Mouse (Mus musculus): ENCODE results near the gene Npas3. TPM values are rescaled to one million over a fixed set of nuclear protein-coding genes. Genes with fewer than 3 reads are reported as not detected.

Npas3 gene
- polyA plus RNA-seq, 1 experiment from 2014 or later = 25.9 TPM

GRCm38 (mm10) chr12:53849263-53849662, 600.8 kb downstream of the Npas3 start:
- Histone ChIP-seq H3K9me3 (ENCODE audit: control insufficient read depth, low read length) (no peaks in the 10 kb centered on the region), H3K4me2 (replicated peaks) (no peak overlapping the region), H3K4me3 (replicated peaks; ENCODE audit: low read length) (no peak overlapping the region), H3K4me1 (replicated peaks; ENCODE audit: control insufficient read depth, insufficient read depth, low read length) (no peaks in the 10 kb centered on the region), H3K27me3 (ENCODE audit: control insufficient read depth, insufficient read depth, low read length) (no peaks in the 10 kb centered on the region), H3K36me3 (replicated peaks; ENCODE audit: control insufficient read depth, insufficient read depth) (no peaks in the 10 kb centered on the region), H3K9ac (no peak overlapping the region), H3K27ac (no peak overlapping the region)
- DNase-seq (ENCODE audit: low spot score) = no peak
- 86% methylated on average over 2 of the region's 2 CpGs for WGBS
- no peak for ATAC-seq (ENCODE audit: low FRiP score)

GRCm38 (mm10) chr12:53852432-53852831, 604.0 kb downstream of the Npas3 start:
- no peak overlapping the region for H3K27ac ChIP-seq
- H3K27me3 ChIP-seq (ENCODE audit: control insufficient read depth, insufficient read depth, low read length) = no peaks in the 10 kb centered on the region
- DNase-seq (ENCODE audit: low spot score) (no peak), ATAC-seq (ENCODE audit: low FRiP score) (no peak)
- WGBS = 85% methylated on average over 2 of the region's 2 CpGs
- H3K9ac ChIP-seq = no peak overlapping the region
- H3K9me3 ChIP-seq (ENCODE audit: control insufficient read depth, low read length) = no peaks in the 10 kb centered on the region
- H3K4me3 ChIP-seq (replicated peaks; ENCODE audit: low read length) = no peak overlapping the region
- no peaks in the 10 kb centered on the region for H3K36me3 ChIP-seq (replicated peaks; ENCODE audit: control insufficient read depth, insufficient read depth)
- no peaks in the 10 kb centered on the region for H3K4me1 ChIP-seq (replicated peaks; ENCODE audit: control insufficient read depth, insufficient read depth, low read length)
- H3K4me2 ChIP-seq (replicated peaks) = no peak overlapping the region

GRCm38 (mm10) chr12:53860176-53860575, 611.7 kb downstream of the Npas3 start:
- DNase-seq (ENCODE audit: low spot score) (no peak), ATAC-seq (ENCODE audit: low FRiP score) (no peak)
- H3K36me3 ChIP-seq (replicated peaks; ENCODE audit: control insufficient read depth, insufficient read depth) = no peaks in the 10 kb centered on the region
- H3K4me1 ChIP-seq (replicated peaks; ENCODE audit: control insufficient read depth, insufficient read depth, low read length) = peaks cover 1% of the 10 kb centered on the region; the same call in 1 of the 2 replicates
- no peak overlapping the region for H3K4me2 ChIP-seq (replicated peaks)
- H3K9ac ChIP-seq = no peak overlapping the region
- no peaks in the 10 kb centered on the region for H3K9me3 ChIP-seq (ENCODE audit: control insufficient read depth, low read length)
- H3K4me3 ChIP-seq (replicated peaks; ENCODE audit: low read length) = no peak overlapping the region
- no peaks in the 10 kb centered on the region for H3K27me3 ChIP-seq (ENCODE audit: control insufficient read depth, insufficient read depth, low read length)
- H3K27ac ChIP-seq = no peak overlapping the region

- WGBS = 79% methylated on average over 6 of the region's 6 CpGs
- H3K27ac ChIP-seq = no peak overlapping the region
- H3K36me3 ChIP-seq (replicated peaks; ENCODE audit: control insufficient read depth, insufficient read depth) = no peaks in the 10 kb centered on the region
- no peak for ATAC-seq (ENCODE audit: low FRiP score)
- H3K4me2 ChIP-seq (replicated peaks) = no peak overlapping the region
- no peak overlapping the region for H3K9ac ChIP-seq
- DNase-seq (ENCODE audit: low spot score) = no peak
- H3K4me3 ChIP-seq (replicated peaks; ENCODE audit: low read length) = no peak overlapping the region
- H3K27me3 ChIP-seq (ENCODE audit: control insufficient read depth, insufficient read depth, low read length) = no peaks in the 10 kb centered on the region
- H3K9me3 ChIP-seq (ENCODE audit: control insufficient read depth, low read length) = no peaks in the 10 kb centered on the region
- H3K4me1 ChIP-seq (replicated peaks; ENCODE audit: control insufficient read depth, insufficient read depth, low read length) = peaks cover 13% of the 10 kb centered on the region; the same call in 1 of the 2 replicates
These were observed 613.8 kb downstream of the Npas3 start for GRCm38 (mm10) chr12:53862281-53862680.

GRCm38 (mm10) chr12:53864436-53865136, 616.1 kb downstream of the Npas3 start:
- no peaks in the 10 kb centered on the region for H3K9me3 ChIP-seq (ENCODE audit: control insufficient read depth, low read length)
- H3K36me3 ChIP-seq (replicated peaks; ENCODE audit: control insufficient read depth, insufficient read depth) = no peaks in the 10 kb centered on the region
- no peak overlapping the region for H3K27ac ChIP-seq
- H3K4me3 ChIP-seq (replicated peaks; ENCODE audit: low read length) = no peak overlapping the region
- H3K4me1 ChIP-seq (replicated peaks; ENCODE audit: control insufficient read depth, insufficient read depth, low read length) = peaks cover 13% of the 10 kb centered on the region; the same call in 1 of the 2 replicates
- WGBS = 54% methylated on average over 5 of the region's 5 CpGs
- H3K27me3 ChIP-seq (ENCODE audit: control insufficient read depth, insufficient read depth, low read length) = no peaks in the 10 kb centered on the region
- H3K9ac ChIP-seq = no peak overlapping the region
- no peak overlapping the region for H3K4me2 ChIP-seq (replicated peaks)
- ATAC-seq (ENCODE audit: low FRiP score) (no peak; the same call in 1 of the 2 replicates), DNase-seq (ENCODE audit: low spot score) (no peak)

- Histone ChIP-seq H3K36me3 (replicated peaks; ENCODE audit: control insufficient read depth, insufficient read depth) (no peaks in the 10 kb centered on the region), H3K9ac (no peak overlapping the region), H3K27ac (no peak overlapping the region), H3K4me3 (replicated peaks; ENCODE audit: low read length) (no peak overlapping the region), H3K4me1 (replicated peaks; ENCODE audit: control insufficient read depth, insufficient read depth, low read length) (peaks cover 13% of the 10 kb centered on the region; the same call in 1 of the 2 replicates), H3K4me2 (replicated peaks) (no peak overlapping the region), H3K27me3 (ENCODE audit: control insufficient read depth, insufficient read depth, low read length) (no peaks in the 10 kb centered on the region), H3K9me3 (ENCODE audit: control insufficient read depth, low read length) (no peaks in the 10 kb centered on the region)
- ATAC-seq (ENCODE audit: low FRiP score) (no peak), DNase-seq (ENCODE audit: low spot score) (no peak)
- 26% methylated on average over 2 of the region's 2 CpGs for WGBS
These were observed 617.2 kb downstream of the Npas3 start for GRCm38 (mm10) chr12:53865691-53866090.

- no peak overlapping the region for H3K4me3 ChIP-seq (replicated peaks; ENCODE audit: low read length)
- no peak for DNase-seq (ENCODE audit: low spot score)
- WGBS = 47% methylated on average over 4 of the region's 4 CpGs
These were observed 621.5 kb downstream of the Npas3 start for GRCm38 (mm10) chr12:53869981-53870380.

GRCm38 (mm10) chr12:53875226-53875625, 626.7 kb downstream of the Npas3 start:
- ATAC-seq (ENCODE audit: low FRiP score) (no peak), DNase-seq (ENCODE audit: low spot score) (no peak)
- Histone ChIP-seq H3K4me2 (replicated peaks) (no peak overlapping the region), H3K27ac (no peak overlapping the region), H3K4me3 (replicated peaks; ENCODE audit: low read length) (no peak overlapping the region), H3K9me3 (ENCODE audit: control insufficient read depth, low read length) (peaks cover 8% of the 10 kb centered on the region; the same call in 1 of the 2 replicates), H3K36me3 (replicated peaks; ENCODE audit: control insufficient read depth, insufficient read depth) (no peaks in the 10 kb centered on the region), H3K9ac (no peak overlapping the region), H3K4me1 (replicated peaks; ENCODE audit: control insufficient read depth, insufficient read depth, low read length) (no peaks in the 10 kb centered on the region), H3K27me3 (ENCODE audit: control insufficient read depth, insufficient read depth, low read length) (no peaks in the 10 kb centered on the region)
- 39% methylated on average over 3 of the region's 3 CpGs for whole genome bisulfite sequencing

More at GRCm38 (mm10) chr12:53869981-53870380, 621.5 kb downstream of the Npas3 start:
- Histone ChIP-seq H3K36me3 (replicated peaks; ENCODE audit: control insufficient read depth, insufficient read depth) (no peaks in the 10 kb centered on the region), H3K27ac (no peak overlapping the region), H3K9ac (no peak overlapping the region), H3K4me1 (replicated peaks; ENCODE audit: control insufficient read depth, insufficient read depth, low read length) (peaks cover 13% of the 10 kb centered on the region; the same call in 1 of the 2 replicates), H3K4me2 (replicated peaks) (no peak overlapping the region), H3K27me3 (ENCODE audit: control insufficient read depth, insufficient read depth, low read length) (no peaks in the 10 kb centered on the region), H3K9me3 (ENCODE audit: control insufficient read depth, low read length) (no peaks in the 10 kb centered on the region)
- no peak for ATAC-seq (ENCODE audit: low FRiP score)

GRCm38 (mm10) chr12:53876693-53877092, 628.2 kb downstream of the Npas3 start:
- 93% methylated on average over 5 of the region's 5 CpGs for WGBS
- Histone ChIP-seq H3K4me1 (replicated peaks; ENCODE audit: control insufficient read depth, insufficient read depth, low read length) (no peaks in the 10 kb centered on the region), H3K9me3 (ENCODE audit: control insufficient read depth, low read length) (peaks cover 8% of the 10 kb centered on the region; the same call in 1 of the 2 replicates), H3K4me3 (replicated peaks; ENCODE audit: low read length) (no peak overlapping the region), H3K4me2 (replicated peaks) (no peak overlapping the region), H3K27ac (no peak overlapping the region), H3K9ac (no peak overlapping the region), H3K27me3 (ENCODE audit: control insufficient read depth, insufficient read depth, low read length) (no peaks in the 10 kb centered on the region), H3K36me3 (replicated peaks; ENCODE audit: control insufficient read depth, insufficient read depth) (no peaks in the 10 kb centered on the region)
- no peak for DNase-seq (ENCODE audit: low spot score)
- ATAC-seq (ENCODE audit: low FRiP score) = no peak

Data from hindbrain, embryonic 14.5 days (tissue).